Mouse (Mus musculus): ENCODE measurements around the gene Olfr1432. TPM values are rescaled to one million over a fixed set of nuclear protein-coding genes. Genes with fewer than 3 reads are reported as not detected.
"Not testable (repeated sequence)": the region's sequence is repeated elsewhere in the genome, so short reads cannot be mapped to it uniquely, and the experiment has no call there.

Gene Olfr1432
- not detected in 2 replicates for polyA plus RNA-seq (2012; rRNA removed)

DNA sequence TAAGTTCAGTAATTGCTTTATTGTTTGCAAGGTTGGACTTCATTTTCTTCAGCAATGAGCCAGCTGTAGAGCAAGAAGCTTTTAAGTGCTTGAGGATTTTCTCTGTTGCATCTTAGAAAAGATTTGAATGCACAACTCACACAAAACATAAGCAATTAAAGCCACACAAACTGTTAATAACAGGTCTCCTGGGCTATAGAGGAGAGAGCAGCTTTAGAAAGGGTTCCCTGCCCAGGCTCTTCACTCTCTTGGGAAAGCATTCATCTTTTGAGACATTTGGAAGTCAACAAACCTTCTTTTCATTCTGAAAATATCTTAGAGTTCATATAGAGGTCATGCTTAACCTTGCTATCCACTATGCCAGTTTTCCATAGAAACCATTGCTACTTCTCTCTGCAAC, at the start of gene Olfr1432:
Olfr1432 (minus strand) TSS at position 101 of the 400 bp plus-strand sequence.
- DNase-seq (ENCODE audit: low read depth): not testable (repeated sequence)

- no peak for DNase-seq (ENCODE audit: low read depth)
Observed at GRCm38 (mm10) chr19:12279554-12279953, 47.2 kb upstream of the Olfr1432 start, which contains the start of gene Olfr1434. Gene Olfr1434 (plus strand): TSS chr19:12279854.

- no peak for DNase-seq (ENCODE audit: low read depth)
Observed at GRCm38 (mm10) chr19:12260732-12261131, 28.3 kb upstream of the Olfr1432 start, which contains the start of gene Olfr235. Gene Olfr235 (plus strand): TSS chr19:12261032.

GRCm38 (mm10) chr19:12241559-12241958, 9.2 kb upstream of the Olfr1432 start, which contains the start of gene Olfr262:
Gene Olfr262 (minus strand): TSS chr19:12241659.
- no peak for DNase-seq (ENCODE audit: low read depth)

DNA sequence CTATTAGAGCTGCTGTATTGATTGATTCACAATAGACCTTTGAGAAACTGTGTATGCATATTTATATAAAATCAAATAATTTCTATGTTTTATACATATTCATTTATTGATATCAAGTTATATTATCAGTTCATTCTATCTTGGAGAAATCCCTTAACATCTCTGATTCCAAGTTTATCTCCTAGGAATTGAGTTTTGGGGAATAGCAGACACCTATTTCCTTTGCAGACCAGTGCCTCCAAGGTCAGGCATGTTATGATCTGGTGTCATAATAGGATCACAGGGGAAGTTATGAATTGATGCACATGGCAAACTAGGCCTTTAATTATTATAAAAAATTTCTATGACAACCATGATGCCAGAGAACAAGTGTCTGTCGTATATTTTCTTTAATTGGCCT, 32.1 kb downstream of the Olfr1432 start, which contains the start of gene Olfr1431:
Olfr1431 (plus strand) TSS at position 301 of the 400 bp plus-strand sequence.
- DNase-seq (ENCODE audit: low read depth): no peak

DNA sequence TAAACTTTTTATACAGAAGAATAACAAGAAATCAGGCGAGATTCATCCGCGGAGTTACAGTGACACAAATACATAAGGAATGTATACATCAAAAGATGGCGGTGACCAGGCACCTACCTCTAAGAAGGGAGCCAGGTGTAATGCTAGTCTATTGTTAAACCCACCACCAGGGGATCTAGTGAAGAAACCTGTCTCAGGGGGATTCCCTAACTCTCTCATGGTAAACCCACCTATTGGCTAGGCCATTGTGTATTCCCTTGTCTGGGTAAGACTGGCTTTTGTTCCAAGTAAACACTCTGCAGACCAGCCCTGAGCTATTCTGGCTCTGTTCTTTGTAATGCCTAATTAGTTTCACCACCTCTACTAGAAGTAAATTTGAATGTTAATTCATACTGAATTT, 33.3 kb downstream of the Olfr1432 start:
- not testable (repeated sequence) for DNase-seq (ENCODE audit: low read depth)

Other genes with a start within 250 kb of the Olfr1432 start
- not detected in 2 replicates for gene Olfr1423, start 191.3 kb downstream of the Olfr1432 start, polyA plus RNA-seq (2012; rRNA removed)
- not detected in 2 replicates for gene Olfr1424, start 169.9 kb downstream of the Olfr1432 start, polyA plus RNA-seq (2012; rRNA removed)
- not detected in 2 replicates for gene Olfr1425, start 154.9 kb downstream of the Olfr1432 start, polyA plus RNA-seq (2012; rRNA removed)
- not detected in 2 replicates for gene Olfr1426, start 140.6 kb downstream of the Olfr1432 start, polyA plus RNA-seq (2012; rRNA removed)
- gene Olfr1427, start 129.3 kb downstream of the Olfr1432 start, polyA plus RNA-seq (2012; rRNA removed): not detected in 2 replicates
- gene Olfr1428, start 116.7 kb downstream of the Olfr1432 start, polyA plus RNA-seq (2012; rRNA removed): not detected in 2 replicates
- not detected in 2 replicates for gene Olfr76, start 109.4 kb downstream of the Olfr1432 start, polyA plus RNA-seq (2012; rRNA removed)
- not detected in 2 replicates for gene Olfr1555-ps1, start 62.5 kb downstream of the Olfr1432 start, polyA plus RNA-seq (2012; rRNA removed)
- not detected in 2 replicates for gene Olfr1431, start 32.0 kb downstream of the Olfr1432 start, polyA plus RNA-seq (2012; rRNA removed)
- not detected in 2 replicates for gene Olfr262, start 9.1 kb upstream of the Olfr1432 start, polyA plus RNA-seq (2012; rRNA removed)
- not detected in 2 replicates for gene Olfr235, start 28.4 kb upstream of the Olfr1432 start, polyA plus RNA-seq (2012; rRNA removed)
- gene Olfr1434, start 47.3 kb upstream of the Olfr1432 start, polyA plus RNA-seq (2012; rRNA removed): not detected in 2 replicates
- not detected in 2 replicates for gene Olfr1436, start 66.5 kb upstream of the Olfr1432 start, polyA plus RNA-seq (2012; rRNA removed)
- not detected in 2 replicates for gene Olfr1437, start 92.5 kb upstream of the Olfr1432 start, polyA plus RNA-seq (2012; rRNA removed)
- gene Olfr1438-ps1, start 103.3 kb upstream of the Olfr1432 start, polyA plus RNA-seq (2012; rRNA removed): not detected in 2 replicates
- gene Olfr1440, start 154.7 kb upstream of the Olfr1432 start, polyA plus RNA-seq (2012; rRNA removed): not detected in 2 replicates
- gene Olfr1441, start 184.8 kb upstream of the Olfr1432 start, polyA plus RNA-seq (2012; rRNA removed): not detected in 2 replicates
- gene Pfpl, start 195.3 kb upstream of the Olfr1432 start, polyA plus RNA-seq (2012; rRNA removed): not detected in 2 replicates
- gene Mpeg1, start 228.2 kb upstream of the Olfr1432 start, polyA plus RNA-seq (2012; rRNA removed): 8.0 and 10.0 TPM in 2 replicates

Data from gonadal fat pad, adult 2 months (tissue).